Mouse (Mus musculus) MEL (cell line): ENCODE measurements around the gene Pxn. TPM values are rescaled to one million over a fixed set of nuclear protein-coding genes. Genes with fewer than 3 reads are reported as not detected.
A peak's percentile ranks its signal among the peaks of the same experiment; 100 is the strongest.

Source experiments
- DNase-seq: peaks from one replicate; pipeline ENCODE4 v3.0.0; 2011; ENCODE audit warnings: low read depth, low spot score
- H3K27ac ChIP-seq: 2 replicates; pipeline ENCODE4 v1.5.1; 2012; ENCODE audit warnings: low read depth, mild to moderate bottlenecking, control low read depth, low read length, moderate library complexity; ENCODE audit not compliant: control insufficient read depth
- H3K27me3 ChIP-seq, 2 experiments: fragments of 150-350 bp in 1 of 2; sonication (generic) in 1 of 2; 2 replicates each; pipeline ENCODE4 v1.6.1; 2012; ENCODE audit warnings: low read length in 2 of 2, mild to moderate bottlenecking in 2 of 2, improper control_type of control experiment in 1 of 2, moderate library complexity in 1 of 2; ENCODE audit not compliant: insufficient read depth in 2 of 2, control insufficient read depth in 1 of 2
- H3K36me3 ChIP-seq, 2 experiments: 2 replicates each; pipeline ENCODE4 v1.6.1; 2012 to 2014; ENCODE audit warnings: low read length in 2 of 2, improper control_type of control experiment in 1 of 2, inconsistent platforms in 1 of 2, mild to moderate bottlenecking in 1 of 2; ENCODE audit not compliant: insufficient read depth in 2 of 2, control insufficient read depth in 1 of 2
- H3K4me1 ChIP-seq, 2 experiments: fragments of 150-350 bp in 1 of 2; sonication (generic) in 1 of 2; 2 replicates each; pipeline ENCODE4 v1.6.1; 2012; ENCODE audit warnings: low read length in 2 of 2, improper control_type of control experiment in 1 of 2, mild to moderate bottlenecking in 1 of 2; ENCODE audit not compliant: insufficient read depth in 2 of 2, control insufficient read depth in 1 of 2
- H3K4me3 ChIP-seq, 2 experiments: fragments of 150-350 bp in 1 of 2; sonication (generic) in 1 of 2; 2 replicates each; pipeline ENCODE4 v1.5.1; 2012; ENCODE audit warnings: low read depth in 2 of 2, low read length in 2 of 2, mild to moderate bottlenecking in 2 of 2, moderate library complexity in 2 of 2, control low read depth in 1 of 2, improper control_type of control experiment in 1 of 2; ENCODE audit not compliant: control insufficient read depth in 1 of 2, insufficient read depth in 1 of 2
- H3K79me2 ChIP-seq: 2 replicates; pipeline ENCODE4 v1.6.1; 2012; ENCODE audit warnings: mild to moderate bottlenecking, low read length, moderate library complexity; ENCODE audit not compliant: control insufficient read depth, poor library complexity, insufficient read depth
- H3K9ac ChIP-seq: 2 replicates; pipeline ENCODE4 v1.6.1; 2012; ENCODE audit warnings: low read depth, mild to moderate bottlenecking, control low read depth, low read length, moderate library complexity; ENCODE audit not compliant: control insufficient read depth, poor library complexity, severe bottlenecking
- H3K9me3 ChIP-seq: fragments of 150-350 bp; sonication (generic); replicated peaks from 2 replicates; pipeline ENCODE4 v1.6.1; 2012; ENCODE audit warnings: mild to moderate bottlenecking, low read length, improper control_type of control experiment, moderate library complexity; ENCODE audit not compliant: insufficient read depth
- CHD1 ChIP-seq: IDR thresholded peaks from 2 replicates; pipeline ENCODE4 v1.6.1; 2012; ENCODE audit warnings: low read depth, mild to moderate bottlenecking, inconsistent platforms, low read length, improper control_type of control experiment
- E2F4 ChIP-seq: IDR thresholded peaks from 2 replicates; pipeline ENCODE4 v1.6.1; 2011; ENCODE audit warnings: low read depth, low read length, improper control_type of control experiment, borderline replicate concordance
- ETS1 ChIP-seq: IDR thresholded peaks from 2 replicates; pipeline ENCODE4 v1.6.1; 2012; ENCODE audit warnings: low read depth, mild to moderate bottlenecking, inconsistent platforms, low read length, improper control_type of control experiment, moderate library complexity
- GABPA ChIP-seq: IDR thresholded peaks from 2 replicates; pipeline ENCODE4 v1.6.1; 2012; ENCODE audit warnings: low read depth, mild to moderate bottlenecking, inconsistent platforms, low read length, improper control_type of control experiment, moderate library complexity
- GATA1 ChIP-seq: IDR thresholded peaks from 2 replicates; pipeline ENCODE4 v1.6.1; 2011; ENCODE audit warnings: low read depth, low read length, improper control_type of control experiment
- MAFK ChIP-seq: IDR thresholded peaks from 2 replicates; pipeline ENCODE4 v1.6.1; 2011; ENCODE audit warnings: low read depth, mild to moderate bottlenecking, low read length, improper control_type of control experiment, borderline replicate concordance
- MXI1 ChIP-seq: IDR thresholded peaks from 2 replicates; pipeline ENCODE4 v1.6.1; 2011; ENCODE audit warnings: mild to moderate bottlenecking, low read depth, low read length, improper control_type of control experiment
- MYC ChIP-seq: IDR thresholded peaks from 2 replicates; pipeline ENCODE4 v1.6.1; 2011; ENCODE audit warnings: low read depth, mild to moderate bottlenecking, low read length, improper control_type of control experiment, moderate library complexity
- NELFE ChIP-seq: IDR thresholded peaks from 2 replicates; pipeline ENCODE4 v1.6.1; 2011; ENCODE audit warnings: low read depth, low read length, improper control_type of control experiment
- POLR2AphosphoS2 ChIP-seq: IDR thresholded peaks from 2 replicates; pipeline ENCODE4 v1.6.1; 2011; ENCODE audit warnings: low read length, improper control_type of control experiment
- POLR2AphosphoS5 ChIP-seq: IDR thresholded peaks from 2 replicates; pipeline ENCODE4 v1.6.1; 2012; ENCODE audit warnings: low read depth, borderline replicate concordance, mild to moderate bottlenecking, inconsistent platforms, low read length, moderate library complexity, mixed read lengths
- RAD21 ChIP-seq: IDR thresholded peaks from 2 replicates; pipeline ENCODE4 v1.6.1; 2011; ENCODE audit warnings: mild to moderate bottlenecking, low read depth, low read length, improper control_type of control experiment
- RCOR1 ChIP-seq: IDR thresholded peaks from 2 replicates; pipeline ENCODE4 v1.6.1; 2012; ENCODE audit warnings: low read depth, mild to moderate bottlenecking, inconsistent platforms, low read length, improper control_type of control experiment
- SIN3A ChIP-seq: IDR thresholded peaks from 2 replicates; pipeline ENCODE4 v1.6.1; 2012; ENCODE audit warnings: low read length, improper control_type of control experiment, inconsistent platforms
- SMC3 ChIP-seq: IDR thresholded peaks from 2 replicates; pipeline ENCODE4 v1.6.1; 2011; ENCODE audit warnings: low read depth, low read length, improper control_type of control experiment
- TBP ChIP-seq: IDR thresholded peaks from 2 replicates; pipeline ENCODE4 v1.8.0; 2011; ENCODE audit warnings: low read depth, low read length, improper control_type of control experiment
- UBTF ChIP-seq: IDR thresholded peaks from 2 replicates; pipeline ENCODE4 v1.6.1; 2012; ENCODE audit warnings: low read depth, mild to moderate bottlenecking, inconsistent platforms, low read length, improper control_type of control experiment, moderate library complexity, borderline replicate concordance; ENCODE audit not compliant: insufficient read depth
- USF1 ChIP-seq: IDR thresholded peaks from 2 replicates; pipeline ENCODE4 v1.6.1; 2014; ENCODE audit warnings: low read depth, mild to moderate bottlenecking, inconsistent platforms, low read length, improper control_type of control experiment, moderate library complexity
- ZKSCAN1 ChIP-seq: IDR thresholded peaks from 2 replicates; pipeline ENCODE4 v1.6.1; 2012; ENCODE audit warnings: low read depth, mild to moderate bottlenecking, inconsistent platforms, low read length, improper control_type of control experiment, moderate library complexity
- ZMIZ1 ChIP-seq: IDR thresholded peaks from 2 replicates; pipeline ENCODE4 v1.6.1; 2012; ENCODE audit warnings: low read depth, mild to moderate bottlenecking, inconsistent platforms, low read length, improper control_type of control experiment, moderate library complexity
- ZNF384 ChIP-seq: IDR thresholded peaks from 2 replicates; pipeline ENCODE4 v1.6.1; 2012; ENCODE audit warnings: low read depth, mild to moderate bottlenecking, inconsistent platforms, low read length, improper control_type of control experiment
- polyA plus RNA-seq, 2 experiments: library from polyadenylated mRNA; stranded (reverse) in 1 of 2; unstranded in 1 of 2; fragments of >175 nt in 1 of 2; fragments of >200 nt in 1 of 2; gene quantifications; 2 replicates each; pipeline versions ENCODE4 v1.2.1 to v1.2.4; 2012; ENCODE audit warnings: low replicate concordance in 2 of 2, low read depth in 1 of 2; ENCODE audit not compliant: insufficient read length in 2 of 2, insufficient read depth in 1 of 2, missing spikeins in 1 of 2
- total RNA-seq: library from RNA; depleted of rRNA; stranded (reverse); fragments of 300-350 nt; gene quantifications from 2 replicates; pipeline ENCODE4 v1.2.3, GENCODE M21; 2012

The Pxn gene
- total and polyA plus RNA-seq, 3 experiments = 15.2 to 167 (median 29.2) TPM

- peak; percentile 100 for TF ChIP-seq POLR2AphosphoS2
- TF ChIP-seq E2F4 = no peak
- no peak for TF ChIP-seq CHD1
- no peak for TF ChIP-seq ZKSCAN1
- peak; percentile 77; the same call in 1 of the 2 replicates for TF ChIP-seq UBTF
- peak; percentile 97 for TF ChIP-seq POLR2AphosphoS5
- TF ChIP-seq RCOR1 = no peak
- no peak for TF ChIP-seq GATA1
- TF ChIP-seq USF1 = no peak
These were observed 53.0 kb downstream of the Pxn start, which contains the start of gene Rplp0 (continued) for GRCm38 (mm10) chr5:115559237-115560101.

- H3K4me1 ChIP-seq = peaks cover 0 to 10% of the 10 kb centered on the region in 2 experiments; a peak in 1 of 4 replicates
- H3K9ac ChIP-seq = peak overlapping the region; percentile 96
- peaks cover 38% of the 10 kb centered on the region for H3K79me2 ChIP-seq
- H3K27me3 ChIP-seq = no peaks in the 10 kb centered on the region
- H3K4me3 ChIP-seq = peak overlapping the region; percentile 96 to 99
- peak; percentile 66 for DNase-seq
- TF ChIP-seq RAD21 (no peak), CHD1 (peak; percentile 89; the same call in 1 of the 2 replicates), SIN3A (peak; percentile 41; the same call in 1 of the 2 replicates), ZMIZ1 (peak; percentile 9; the same call in 1 of the 2 replicates), ETS1 (no peak), ZKSCAN1 (no peak), MXI1 (peak; percentile 66; the same call in 1 of the 2 replicates), TBP (no peak), MYC (peak; percentile 52; the same call in 1 of the 2 replicates), ZNF384 (no peak), MAFK (no peak), SMC3 (no peak), NELFE (no peak), GATA1 (0 out of 2 replicates have a peak, but pooled peaks have one; percentile 52), GABPA (no peak)
- no peaks in the 10 kb centered on the region for H3K9me3 ChIP-seq
- H3K27ac ChIP-seq = peak overlapping the region; percentile 96
- H3K36me3 ChIP-seq = peaks cover 6 to 11% of the 10 kb centered on the region in 2 experiments
These were observed 53.9 kb downstream of the Pxn start for GRCm38 (mm10) chr5:115560336-115560905.
